Mouse (Mus musculus): Measurements from ENCODE around the gene Sema4a. TPM values are rescaled to one million over a fixed set of nuclear protein-coding genes. Genes with fewer than 3 reads are reported as not detected.

The Sema4a gene
- total RNA-seq, 2 experiments from 2014 or later, result 35.7 to 38.5 TPM

DNA sequence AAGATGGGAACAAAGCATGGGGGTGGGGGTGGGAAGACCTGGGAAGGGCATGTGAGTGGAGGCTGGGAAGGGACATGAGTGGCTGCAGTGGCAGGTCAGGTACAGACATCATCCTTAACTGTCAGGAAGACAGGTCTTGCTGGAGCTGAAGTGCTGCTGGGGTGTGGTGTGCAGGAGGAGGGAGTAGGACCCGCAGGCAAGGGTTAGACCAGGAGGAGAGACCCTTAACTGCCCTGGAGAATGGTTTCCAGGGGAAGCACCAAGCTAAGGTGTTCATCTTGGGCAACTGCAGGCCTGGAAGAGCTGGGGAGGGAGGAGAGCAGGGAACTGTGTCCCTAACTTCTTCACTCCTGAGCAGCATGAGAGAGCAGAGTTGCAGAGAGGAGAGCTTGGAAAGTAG lies 26.4 kb upstream of the Sema4a start:
- ATAC-seq (replicated peaks; ENCODE audit: poor library complexity, severe bottlenecking), result no peak

DNA sequence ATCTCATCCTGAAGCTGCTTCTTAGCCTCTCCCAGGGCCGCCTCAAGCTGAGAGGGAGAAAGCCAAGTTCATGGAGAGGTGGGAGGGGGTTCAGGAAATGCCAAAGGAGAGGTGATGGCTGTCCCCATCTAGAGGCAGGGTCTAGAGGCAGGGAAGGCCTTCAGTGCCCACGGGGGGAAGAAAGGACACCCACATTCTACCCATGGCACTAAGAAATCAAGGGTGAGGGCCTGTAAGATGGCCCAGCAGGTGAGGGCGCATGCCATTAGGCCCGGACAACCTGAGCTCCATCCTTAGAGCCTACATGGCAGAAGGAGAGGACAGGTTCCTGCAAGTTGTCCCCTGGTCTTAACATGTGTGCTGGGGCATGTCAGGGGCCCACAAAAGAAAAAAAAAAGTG lies 25.9 kb upstream of the Sema4a start:
- no peak for ATAC-seq (replicated peaks; ENCODE audit: poor library complexity, severe bottlenecking)

DNA sequence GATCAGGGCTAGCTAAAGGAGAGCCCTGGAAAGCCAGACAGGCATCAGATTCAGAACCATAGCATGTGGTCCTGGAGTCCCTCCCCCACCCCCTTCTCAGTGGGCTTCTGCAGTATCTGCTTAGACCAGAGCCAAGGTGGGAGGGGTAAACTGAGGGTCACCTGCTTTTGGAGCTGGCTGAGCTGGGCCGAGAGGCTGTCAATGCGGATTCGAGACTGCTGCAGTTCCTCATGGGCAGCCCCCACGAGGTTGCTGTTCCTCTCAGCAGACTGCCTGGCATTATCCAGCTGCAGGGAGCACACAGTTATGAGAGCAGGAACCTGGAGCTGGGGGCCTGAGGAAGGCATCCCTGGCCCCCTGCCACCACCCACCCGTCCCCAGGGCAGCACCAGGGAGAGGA lies 25.1 kb upstream of the Sema4a start:
- no peak for ATAC-seq (replicated peaks; ENCODE audit: poor library complexity, severe bottlenecking)

DNA sequence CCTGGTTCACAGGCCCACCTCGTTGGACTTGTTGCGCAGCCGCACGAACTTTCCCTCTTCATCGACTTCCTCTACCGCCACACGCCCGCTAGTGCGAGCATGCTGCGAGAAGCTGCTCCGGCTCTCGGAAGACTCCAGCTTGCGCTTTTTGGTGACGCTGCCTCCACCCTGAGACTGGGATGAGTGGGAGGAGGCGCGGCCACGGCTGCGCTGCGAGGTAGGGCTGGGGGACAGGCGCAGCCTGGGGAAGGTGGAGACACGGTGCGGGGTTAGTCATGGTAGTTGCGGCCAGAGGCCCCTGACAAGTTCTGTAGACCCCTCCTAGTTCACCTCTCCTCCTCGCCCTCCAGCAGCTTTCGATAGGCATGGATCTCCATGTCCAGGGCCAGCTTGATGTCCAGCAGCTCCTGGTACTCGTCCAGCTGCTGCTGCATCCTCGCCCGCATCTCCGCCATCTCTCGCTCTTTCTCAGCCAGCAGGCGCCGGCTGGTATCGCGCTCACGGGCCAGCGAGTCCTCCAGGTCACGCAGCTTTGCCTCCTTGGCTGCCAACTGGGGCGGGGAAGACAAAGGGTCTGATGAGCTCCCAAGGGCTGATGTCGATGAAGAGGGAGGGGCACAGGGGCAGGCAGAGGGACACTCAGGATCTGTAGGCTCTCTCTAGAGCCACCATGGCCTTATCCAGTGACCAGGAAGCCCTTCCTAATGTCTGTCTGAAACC lies 23.8 kb upstream of the Sema4a start:
- ATAC-seq (replicated peaks; ENCODE audit: poor library complexity, severe bottlenecking), result peak; percentile 30

DNA sequence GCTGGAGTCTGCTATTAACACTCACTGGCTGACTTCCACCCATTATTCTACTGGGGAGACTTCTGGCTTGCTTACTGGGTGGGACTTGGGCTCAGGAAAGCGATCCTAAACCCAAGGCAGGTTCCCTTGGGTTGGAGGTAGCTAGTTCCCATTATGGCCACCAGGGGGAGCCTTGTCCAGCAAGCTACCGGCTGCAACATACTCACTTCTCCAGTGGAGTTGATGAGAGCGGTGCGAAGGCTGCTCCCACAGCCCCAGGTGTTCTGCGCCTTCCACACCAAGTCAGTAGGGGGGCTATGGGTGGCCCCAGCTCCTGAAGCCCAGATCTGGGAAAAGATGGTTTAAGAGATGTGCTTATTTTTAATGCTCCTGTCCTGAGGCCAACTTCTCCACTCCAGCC lies 22.6 kb upstream of the Sema4a start:
- peak; percentile 76 for ATAC-seq (replicated peaks; ENCODE audit: poor library complexity, severe bottlenecking)

DNA sequence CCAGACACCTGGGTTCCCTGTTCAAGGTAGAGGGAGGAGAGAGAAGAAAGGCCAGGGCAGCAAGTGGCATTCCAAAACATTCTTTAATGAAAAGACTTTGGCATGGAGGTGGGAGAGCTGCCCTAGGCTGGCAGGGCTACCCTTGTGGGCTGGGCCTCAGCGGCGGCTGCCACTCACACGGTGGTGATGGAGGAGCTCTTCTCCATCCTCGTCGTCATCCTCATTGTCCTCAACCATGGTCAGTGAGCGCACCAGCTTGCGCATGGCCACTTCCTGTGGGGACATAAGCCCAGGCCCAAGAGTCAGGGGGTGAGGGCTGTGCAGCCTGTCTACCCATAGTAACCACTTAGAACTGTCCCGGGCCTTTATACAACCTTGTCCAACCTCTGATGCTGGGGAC lies 22.2 kb upstream of the Sema4a start:
- ATAC-seq (replicated peaks; ENCODE audit: poor library complexity, severe bottlenecking), result 0 out of 2 replicates have a peak, but pooled peaks have one; percentile 8

DNA sequence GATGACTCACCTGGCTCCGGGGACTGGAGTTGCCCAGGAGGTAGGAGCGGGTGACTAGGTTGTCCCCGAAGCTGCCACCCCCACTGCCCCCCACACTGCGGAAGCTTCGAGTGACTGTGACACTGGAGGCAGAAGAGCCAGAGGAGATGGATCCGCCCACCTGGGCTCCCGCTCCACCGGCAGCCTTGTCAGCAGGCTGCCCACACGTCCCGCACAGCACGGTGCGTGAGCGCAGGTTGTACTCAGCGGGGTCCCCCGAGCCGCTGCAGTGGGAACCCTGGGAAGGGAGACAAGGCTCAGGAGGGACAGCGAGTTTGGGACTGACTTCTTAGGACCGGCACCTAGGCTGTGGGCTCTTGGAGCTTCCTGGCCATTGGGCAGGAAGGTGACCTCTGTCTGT lies 21.4 kb upstream of the Sema4a start:
- no peak for ATAC-seq (replicated peaks; ENCODE audit: poor library complexity, severe bottlenecking)

DNA sequence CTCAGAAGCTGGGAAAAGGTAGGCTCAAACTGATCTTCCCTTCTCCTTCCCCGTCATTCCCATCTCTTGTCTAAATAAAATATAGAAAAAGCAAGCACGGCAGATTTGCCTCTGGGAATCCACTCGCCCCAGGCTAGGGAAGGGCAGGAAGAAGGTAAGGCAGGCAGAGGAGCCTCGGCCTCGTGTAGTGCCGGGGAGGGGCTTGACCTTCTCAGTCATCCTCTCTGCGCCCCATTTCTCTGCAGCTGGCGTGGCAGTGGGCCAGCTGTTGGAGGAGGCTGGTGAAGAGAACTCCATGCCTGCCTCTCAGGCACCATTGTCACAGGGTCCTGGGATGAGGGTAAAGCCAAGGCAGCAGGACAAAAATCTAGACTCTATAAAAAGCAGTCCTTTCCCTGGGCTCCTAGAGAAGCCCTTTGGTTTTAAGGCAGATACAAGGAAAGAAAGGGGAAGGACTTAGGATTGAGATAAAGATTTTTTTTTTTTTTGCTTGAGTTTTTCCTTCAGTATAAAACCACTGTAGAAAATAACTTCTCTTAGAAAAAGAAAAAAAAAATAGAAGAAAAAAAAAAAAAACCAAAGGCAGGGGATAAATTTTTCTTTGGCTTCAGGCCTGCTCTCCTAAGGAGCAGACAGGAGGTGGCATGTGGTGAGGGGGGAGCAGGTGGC lies 20.5 kb upstream of the Sema4a start:
- no peak for ATAC-seq (replicated peaks; ENCODE audit: poor library complexity, severe bottlenecking)

DNA sequence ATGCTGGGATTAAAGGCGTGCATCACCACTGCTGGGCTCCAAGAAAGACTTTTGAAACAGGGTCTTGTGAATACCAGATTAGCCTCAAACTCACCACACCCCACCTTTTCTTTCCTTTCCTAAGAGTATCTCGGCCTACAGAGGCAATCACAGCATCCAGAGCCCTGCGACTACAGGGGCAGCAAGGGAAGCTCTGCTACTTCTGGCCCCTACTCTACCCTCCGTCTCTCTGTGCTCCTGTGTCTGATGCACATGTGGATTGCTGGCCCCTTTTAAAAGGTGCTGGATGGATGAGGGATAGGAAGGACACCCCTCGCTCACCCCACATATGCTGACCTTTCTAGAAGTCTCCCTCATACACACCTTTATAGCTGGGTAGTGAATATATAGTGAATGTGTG lies 19.7 kb upstream of the Sema4a start:
- no peak for ATAC-seq (replicated peaks; ENCODE audit: poor library complexity, severe bottlenecking)

DNA sequence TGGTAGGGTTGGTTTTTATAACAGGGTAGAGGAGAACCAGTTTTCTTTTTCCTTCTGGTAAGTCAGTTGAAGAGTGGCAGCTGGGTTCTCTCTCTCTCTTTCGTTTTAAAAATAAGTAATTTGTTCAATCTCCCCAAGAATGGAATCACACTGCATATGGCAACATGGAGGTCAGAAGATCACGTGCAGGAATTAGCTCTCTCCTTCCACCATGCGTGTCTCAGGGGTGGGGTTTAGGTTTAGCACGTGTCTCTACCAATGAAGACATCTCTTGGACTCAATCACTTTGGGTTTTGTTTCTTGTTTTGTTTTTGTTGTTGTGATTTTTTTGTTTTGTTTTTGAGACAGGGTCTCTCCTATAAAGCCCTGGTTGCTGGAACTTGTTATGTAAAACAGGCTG lies 18.8 kb upstream of the Sema4a start:
- ATAC-seq (replicated peaks; ENCODE audit: poor library complexity, severe bottlenecking), result no peak

DNA sequence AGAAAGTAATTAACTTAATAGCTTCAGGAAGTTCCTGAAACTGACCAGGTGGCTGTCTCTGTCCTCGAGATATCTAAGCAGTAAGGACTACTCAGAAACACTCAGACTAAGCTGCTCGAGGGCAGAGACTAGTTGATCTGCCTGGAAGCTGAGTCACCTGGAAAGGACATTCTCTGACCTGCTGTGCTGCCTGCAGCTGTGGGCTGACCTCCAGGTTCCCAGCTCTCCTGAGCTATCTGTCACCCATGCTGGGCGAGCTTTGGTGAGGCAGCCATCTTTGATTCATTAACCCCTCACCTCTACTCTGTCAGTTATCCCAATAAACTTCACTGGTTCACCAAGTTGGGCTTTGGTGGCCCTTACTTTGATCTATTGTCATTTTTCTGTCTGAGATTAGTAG lies 18.2 kb upstream of the Sema4a start:
- ATAC-seq (replicated peaks; ENCODE audit: poor library complexity, severe bottlenecking), result no peak

DNA sequence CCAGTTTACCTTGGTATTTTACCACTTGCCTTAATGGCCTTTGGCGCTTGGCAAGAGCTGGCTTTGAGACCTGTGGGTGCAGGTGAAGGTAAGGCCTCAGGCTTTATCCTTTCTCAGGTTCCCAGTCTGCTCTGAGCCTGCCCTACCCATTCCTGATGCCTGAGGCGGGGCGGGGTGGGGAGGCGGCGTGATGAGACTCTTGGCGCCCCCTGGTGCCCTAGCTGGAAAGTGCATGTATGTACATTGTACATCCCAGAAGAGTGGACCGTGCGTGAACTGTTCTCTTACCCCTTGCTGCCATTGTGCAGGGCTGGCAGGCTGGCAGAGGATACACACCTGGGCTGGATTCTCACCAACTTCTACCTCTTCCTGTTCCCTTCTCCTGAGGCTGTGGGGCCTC lies 16.8 kb upstream of the Sema4a start:
- peak; percentile 84 for ATAC-seq (replicated peaks; ENCODE audit: poor library complexity, severe bottlenecking)

DNA sequence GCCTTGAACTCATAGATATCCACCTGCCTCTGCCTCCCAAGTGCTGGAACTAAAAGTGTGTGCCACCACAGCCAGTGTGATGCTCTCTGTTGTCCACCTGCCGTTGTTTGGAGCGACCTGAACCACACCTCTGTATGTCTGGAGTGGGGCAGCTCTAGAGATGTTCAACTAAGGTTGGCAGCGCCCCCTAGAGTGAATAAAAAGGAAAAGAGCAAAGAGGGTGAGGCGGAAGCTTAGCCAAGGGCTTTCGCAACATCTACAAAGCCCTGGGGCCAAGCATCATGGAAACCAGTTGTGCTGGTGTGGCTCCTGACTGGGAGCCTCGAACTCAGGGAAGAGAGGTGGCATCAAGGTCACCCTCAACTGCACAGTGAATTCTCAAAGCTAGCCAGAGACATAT lies 15.4 kb upstream of the Sema4a start:
- ATAC-seq (replicated peaks; ENCODE audit: poor library complexity, severe bottlenecking), result peak; percentile 85

DNA sequence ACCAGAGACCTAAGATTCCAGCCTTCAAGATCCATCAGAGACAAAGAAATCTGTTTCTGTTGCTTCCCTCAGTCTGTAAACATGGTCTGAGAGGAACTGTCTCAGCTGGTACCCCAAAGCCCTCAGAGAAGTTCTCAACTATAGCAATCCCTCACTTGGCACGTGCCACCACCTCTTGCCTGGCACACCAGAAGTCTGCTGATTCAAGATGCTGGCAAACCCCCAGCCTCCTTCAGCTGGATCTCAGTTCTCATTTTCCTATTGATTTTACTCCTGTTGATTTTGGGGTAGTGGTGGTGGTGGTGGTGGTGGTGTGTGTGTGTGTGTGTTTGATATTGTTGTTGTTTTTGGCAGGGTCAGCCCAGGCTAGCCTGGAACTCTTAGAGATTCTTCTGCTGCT lies 12.6 kb upstream of the Sema4a start:
- no peak for ATAC-seq (replicated peaks; ENCODE audit: poor library complexity, severe bottlenecking)

DNA sequence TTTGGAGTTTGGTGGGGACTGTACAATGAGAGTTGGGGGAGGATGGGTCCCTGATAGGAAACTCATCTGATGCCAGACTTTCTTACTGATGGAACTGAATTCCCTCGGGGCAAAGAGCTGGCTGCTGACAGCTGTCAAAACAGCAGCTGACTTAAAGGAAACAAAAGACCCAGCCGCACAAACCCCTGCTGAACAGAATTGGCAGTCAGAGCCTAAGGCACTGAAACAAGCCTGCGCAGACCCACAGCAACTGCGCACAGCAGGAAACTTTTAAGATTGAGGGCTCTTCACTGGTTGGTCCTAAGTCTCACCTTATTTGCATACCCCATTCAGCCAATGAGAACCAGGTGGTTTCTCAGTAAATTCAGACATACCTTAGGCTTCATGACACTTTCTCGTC lies 12.0 kb upstream of the Sema4a start:
- ATAC-seq (replicated peaks; ENCODE audit: poor library complexity, severe bottlenecking), result no peak

DNA sequence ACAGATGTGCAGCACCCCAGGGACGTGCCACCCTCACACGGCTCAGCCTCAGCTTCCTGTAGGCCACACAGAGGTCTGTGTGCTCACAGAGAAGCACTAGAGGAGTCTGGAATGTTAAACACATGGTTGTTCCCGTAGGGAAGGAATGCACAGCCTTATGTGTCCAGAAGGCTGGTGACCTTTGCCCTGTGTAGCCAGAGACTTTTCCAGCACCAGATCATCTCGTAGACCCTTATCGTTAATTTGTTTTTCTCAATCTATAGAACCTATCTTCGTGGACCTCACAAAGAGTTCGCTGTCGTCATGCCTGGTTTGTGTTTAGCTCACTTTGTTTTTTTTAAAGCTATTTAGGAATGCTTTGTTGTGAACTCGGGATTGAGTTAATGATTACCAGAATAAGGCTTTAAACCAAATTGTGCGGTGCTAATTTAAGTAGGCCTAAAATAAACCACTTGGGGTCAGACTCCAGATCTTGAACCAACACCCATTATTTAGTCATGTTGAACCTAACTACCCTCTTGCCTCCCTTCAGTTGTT lies 10.0 kb upstream of the Sema4a start:
- ATAC-seq (replicated peaks; ENCODE audit: poor library complexity, severe bottlenecking), result no peak

DNA sequence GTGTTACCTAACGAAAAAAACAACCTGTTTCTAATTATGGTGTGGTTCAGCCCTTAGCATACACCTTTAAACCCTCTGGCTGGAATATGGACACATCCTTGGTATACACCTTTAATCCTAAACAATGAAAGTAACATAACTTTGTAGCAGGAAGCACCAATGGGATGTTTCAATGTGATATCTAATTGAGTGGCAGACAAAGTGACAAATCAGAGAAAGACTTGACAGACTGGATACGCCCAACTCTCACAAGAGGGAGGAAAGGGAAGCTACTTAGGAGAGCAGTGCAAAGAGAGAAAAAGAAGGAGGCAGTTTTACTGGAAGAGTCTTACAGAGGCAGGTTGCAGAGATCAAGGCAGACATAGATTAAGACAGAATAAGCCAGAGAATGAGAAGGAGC lies 8.5 kb upstream of the Sema4a start:
- no peak for ATAC-seq (replicated peaks; ENCODE audit: poor library complexity, severe bottlenecking)

DNA sequence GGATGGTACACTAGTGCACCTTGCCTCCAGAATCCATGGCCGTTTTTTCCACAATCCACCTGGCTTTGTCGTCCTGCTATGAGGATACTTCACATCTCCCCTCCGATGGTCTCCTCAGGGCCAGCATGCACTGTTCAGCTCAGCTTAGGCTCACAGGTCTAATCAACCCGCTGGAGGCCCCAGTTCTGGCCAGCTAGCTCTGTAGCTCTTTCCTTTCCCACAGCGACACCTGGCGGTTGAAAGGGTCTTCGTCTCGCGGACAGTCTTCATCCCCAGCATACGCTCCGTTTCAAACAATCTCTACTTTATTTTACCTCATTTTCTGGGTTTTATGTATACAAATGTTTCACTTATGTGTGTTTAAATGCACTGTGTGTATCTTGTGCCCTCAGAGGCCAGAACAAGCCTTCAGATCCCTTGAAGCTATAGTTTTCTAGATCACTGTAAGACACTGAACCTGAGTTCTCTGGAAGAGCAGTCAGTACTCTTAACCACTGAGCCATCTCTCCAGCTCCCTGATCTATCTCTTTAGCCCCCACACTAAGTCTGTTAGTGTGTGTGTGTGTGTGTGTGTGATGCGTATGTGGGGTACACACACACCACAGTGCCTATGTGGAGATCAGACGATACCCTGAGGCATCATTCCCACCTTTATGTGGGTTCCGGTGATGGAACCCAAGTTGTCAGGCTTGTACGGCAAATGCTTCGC lies 6.3 kb upstream of the Sema4a start:
- peak; percentile 63 for ATAC-seq (replicated peaks; ENCODE audit: poor library complexity, severe bottlenecking)

DNA sequence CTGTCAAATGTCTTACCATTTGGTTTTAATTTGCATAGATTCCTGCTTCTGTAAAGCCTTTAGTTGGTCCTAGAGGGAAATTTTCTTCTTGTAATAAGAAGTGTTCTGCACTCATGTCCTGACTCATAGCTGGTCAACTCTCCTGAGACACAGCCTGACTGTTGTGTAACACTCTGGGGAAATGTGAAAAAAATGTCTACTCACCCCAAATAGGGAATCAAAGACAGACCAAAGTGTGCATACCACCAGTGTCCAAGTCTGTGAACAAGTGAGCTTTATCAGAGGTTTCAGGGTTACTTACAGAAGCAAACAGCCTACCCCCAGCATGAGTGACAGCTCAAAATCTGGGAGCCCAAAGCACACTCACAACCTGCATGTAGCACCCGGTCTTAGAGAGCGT lies 4.1 kb upstream of the Sema4a start:
- peak; percentile 79 for ATAC-seq (replicated peaks; ENCODE audit: poor library complexity, severe bottlenecking)

DNA sequence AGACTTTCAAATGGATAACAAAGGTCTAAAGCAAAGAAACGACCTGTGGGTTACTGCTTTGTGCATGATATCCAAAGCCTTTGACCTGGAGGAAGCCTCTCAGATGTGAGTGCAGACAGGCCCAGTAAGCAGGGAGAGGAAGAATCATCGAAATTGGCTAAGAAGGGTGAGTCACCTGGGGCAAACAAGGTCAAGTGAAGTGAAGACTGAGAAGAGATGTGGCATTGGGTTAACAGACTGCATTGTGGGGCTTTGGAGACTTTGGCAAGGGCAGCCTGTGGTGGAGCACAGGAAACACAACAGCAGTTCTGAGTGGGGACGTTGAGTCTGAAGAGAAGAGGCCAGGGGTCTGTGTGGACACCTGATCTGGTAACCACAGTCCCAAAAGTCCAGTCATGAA lies 3.4 kb upstream of the Sema4a start:
- ATAC-seq (replicated peaks; ENCODE audit: poor library complexity, severe bottlenecking), result peak; percentile 57

DNA sequence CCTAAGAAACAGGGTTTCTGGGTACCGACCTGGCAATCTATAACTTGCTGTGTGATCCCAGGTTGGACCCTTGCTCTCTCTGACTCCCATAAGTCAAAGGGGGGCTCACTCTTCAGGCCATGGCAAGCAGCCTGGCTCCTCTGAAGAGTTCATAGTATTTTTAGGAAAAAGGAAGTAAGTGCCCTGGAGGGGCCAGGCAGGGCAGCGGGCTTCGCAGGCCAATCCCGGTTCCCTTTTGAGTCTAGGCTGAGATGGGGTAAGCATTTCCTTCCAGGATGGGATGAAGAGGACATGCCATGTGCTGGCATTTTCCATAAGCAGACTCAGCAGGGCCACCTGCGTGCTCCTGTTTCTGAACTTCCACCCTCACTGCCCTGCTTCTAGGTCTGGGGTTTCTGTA lies 953 bp downstream of the Sema4a start:
- peak; percentile 46 for ATAC-seq (replicated peaks; ENCODE audit: poor library complexity, severe bottlenecking)

Data from granulocyte monocyte progenitor cell, adult 5-6 weeks (primary cell).